Mouse (Mus musculus) CH12.LX (cell line): ENCODE data around the gene Glra1.

Source experiments
- BHLHE40 ChIP-seq: IDR thresholded peaks from 2 replicates; pipeline ENCODE4 v1.6.1; 2011; ENCODE audit warnings: mild to moderate bottlenecking, low read depth, low read length, improper control_type of control experiment
- CHD2 ChIP-seq: IDR thresholded peaks from 2 replicates; pipeline ENCODE4 v1.6.1; 2011; ENCODE audit warnings: low read length, improper control_type of control experiment
- CTCF ChIP-seq, 2 experiments: IDR thresholded peaks in 1 of 2; conservative IDR thresholded peaks in 1 of 2; 2 replicates each; pipeline ENCODE4 v1.5.1; 2011 to 2012; ENCODE audit warnings: low read depth in 2 of 2, low read length in 2 of 2, improper control_type of control experiment in 1 of 2, inconsistent platforms in 1 of 2, mild to moderate bottlenecking in 1 of 2, moderate library complexity in 1 of 2
- EP300 ChIP-seq: IDR thresholded peaks from 2 replicates; pipeline ENCODE4 v1.6.1; 2011; ENCODE audit warnings: low read length, improper control_type of control experiment
- GABPA ChIP-seq: IDR thresholded peaks from 2 replicates; pipeline ENCODE4 v1.6.1; 2012; ENCODE audit warnings: low read depth, low read length, improper control_type of control experiment, inconsistent platforms; ENCODE audit not compliant: insufficient replicate concordance
- MAFK ChIP-seq: IDR thresholded peaks from 2 replicates; pipeline ENCODE4 v1.6.1; 2011; ENCODE audit warnings: low read length, improper control_type of control experiment; ENCODE audit not compliant: insufficient replicate concordance
- MAX ChIP-seq: IDR thresholded peaks from 2 replicates; pipeline ENCODE4 v1.6.1; 2011; ENCODE audit warnings: low read length, improper control_type of control experiment
- POLR2A ChIP-seq: IDR thresholded peaks from 2 replicates; pipeline ENCODE4 v1.6.1; 2011; ENCODE audit warnings: low read depth, mild to moderate bottlenecking, improper control_type of control experiment, low read length
- SIN3A ChIP-seq: IDR thresholded peaks from 2 replicates; pipeline ENCODE4 v1.6.1; 2012; ENCODE audit warnings: low read length, improper control_type of control experiment, inconsistent platforms
- SMC3 ChIP-seq: IDR thresholded peaks from 2 replicates; pipeline ENCODE4 v1.6.1; 2011; ENCODE audit warnings: low read depth, low read length, improper control_type of control experiment
- TCF12 ChIP-seq: IDR thresholded peaks from 2 replicates; pipeline ENCODE4 v1.6.1; 2014; ENCODE audit warnings: low read depth, mild to moderate bottlenecking, inconsistent platforms, low read length, improper control_type of control experiment
- UBTF ChIP-seq: IDR thresholded peaks from 2 replicates; pipeline ENCODE4 v1.6.1; 2012; ENCODE audit warnings: low read depth, mild to moderate bottlenecking, inconsistent platforms, low read length, improper control_type of control experiment, moderate library complexity
- ZC3H11A ChIP-seq: IDR thresholded peaks from 2 replicates; pipeline ENCODE4 v1.6.1; 2012; ENCODE audit warnings: low read depth, mild to moderate bottlenecking, inconsistent platforms, low read length, improper control_type of control experiment

GRCm38 (mm10) chr11:55601447-55602065 lies 6.4 kb downstream of the Glra1 start:
- no peak for TF ChIP-seq POLR2A
- TF ChIP-seq EP300: no peak
- TF ChIP-seq ZC3H11A: no peak
- no peak for TF ChIP-seq BHLHE40
- TF ChIP-seq CTCF (conservative IDR thresholded peaks at IDR 0.05 in 1 of 2, IDR thresholded peaks at IDR 0.05 in 1 of 2; ENCODE audit: low read depth in 2 of 2, low read length in 2 of 2): no peak
- no peak for TF ChIP-seq GABPA
- no peak for TF ChIP-seq CHD2
- no peak for TF ChIP-seq SMC3
- no peak for TF ChIP-seq UBTF
- TF ChIP-seq SIN3A: no peak
- no peak for TF ChIP-seq TCF12
- TF ChIP-seq MAX: no peak
- TF ChIP-seq MAFK: no peak
